Mouse (Mus musculus) small intestine, adult 10 weeks (tissue): Measurements from ENCODE around the gene Npas3. TPM values are rescaled to one million over a fixed set of nuclear protein-coding genes. Genes with fewer than 3 reads are reported as not detected.

Experiments
- polyA plus RNA-seq: library from polyadenylated mRNA; stranded (reverse); fragments of 350-450 nt; fragmentation: Illumina TruSeq; extraction: RNeasy Lipid Tissue Mini Kit (QIAGEN cat#74804); gene quantifications from one replicate; pipeline ENCODE4 v1.2.3, GENCODE M21; 2014; ENCODE audit warnings: low replicate concordance

Npas3 gene
- polyA plus RNA-seq: 0.15 TPM

GRCm38 (mm10) chr12:53248101-53248727 is at the start of gene Npas3:
Gene Npas3, plus strand, starts transcription at chr12:53248677.

